Mouse (Mus musculus) cerebellum, adult 2 months (tissue): ENCODE results near the gene Chaf1a.

ENCODE experiments used
- CTCF ChIP-seq: fragments of 200-500 bp; IDR thresholded peaks from 2 replicates; pipeline ENCODE4 v1.5.1; 2011; ENCODE audit warnings: low read depth, mild to moderate bottlenecking, control low read depth, low read length, moderate library complexity, borderline replicate concordance; ENCODE audit not compliant: insufficient read depth
- POLR2A ChIP-seq: fragments of 200-500 bp; IDR thresholded peaks from 2 replicates; pipeline ENCODE4 v1.6.1; 2011; ENCODE audit warnings: low read length, control low read depth, borderline replicate concordance; ENCODE audit not compliant: insufficient read depth

DNA sequence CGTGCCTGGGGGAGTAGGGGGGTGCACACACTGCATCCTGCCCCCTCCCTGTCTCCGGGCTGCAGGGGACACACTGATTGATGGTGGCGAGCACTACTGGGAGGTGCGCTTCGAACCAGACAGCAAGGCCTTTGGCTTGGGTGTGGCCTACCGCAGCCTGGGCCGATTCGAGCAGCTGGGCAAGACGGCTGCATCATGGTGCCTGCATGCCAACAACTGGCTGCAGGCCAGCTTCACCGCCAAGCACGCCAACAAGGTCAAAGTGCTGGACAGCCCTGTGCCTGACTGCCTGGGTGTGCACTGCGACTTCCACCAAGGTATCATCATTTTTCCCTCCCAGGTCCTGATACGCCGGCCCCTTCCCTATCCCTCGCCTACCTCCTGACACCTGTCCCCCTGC, 44.2 kb upstream of the Chaf1a start:
- TF ChIP-seq POLR2A, result no peak
- no peak for TF ChIP-seq CTCF
